In the genomic region with DNA sequence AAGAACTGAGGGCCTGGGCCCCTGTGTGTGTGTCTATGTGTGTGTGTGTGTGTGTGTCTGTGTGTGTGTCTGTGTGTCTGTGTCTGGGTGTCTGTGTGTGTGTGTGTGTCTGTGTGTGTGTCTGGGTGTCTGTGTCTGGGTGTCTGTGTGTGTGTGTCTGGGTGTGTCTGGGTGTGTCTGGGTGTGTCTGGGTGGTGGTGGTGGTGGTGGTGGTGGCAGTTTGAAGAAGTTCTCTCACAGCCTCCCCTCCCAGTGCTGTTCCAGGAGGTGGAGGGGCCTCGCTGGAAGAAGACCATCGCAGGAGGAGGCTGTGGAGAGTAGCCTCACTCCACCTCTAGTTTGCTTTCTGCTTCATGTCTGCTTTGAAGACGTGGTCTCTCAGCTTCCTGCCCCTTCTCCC, we compare ENCODE assay signal across 13 mouse cellular contexts. TPM values are rescaled to one million over a fixed set of nuclear protein-coding genes. Genes with fewer than 3 reads are reported as not detected.
"Had no signal": no experiment of that assay in that cellular context is flagged by ENCODE, and none has a peak within 500 bp of the region (broad histone marks: within the 10 kb centered on the region; RNA-seq: fewer than 3 reads in every experiment).

No protein-coding gene starts in this region.

- H3K27ac ChIP-seq: kidney, embryonic 15.5 days; limb, embryonic 12.5 days; lung, embryonic 15.5 days; midbrain, embryonic 15.5 days; neural tube, embryonic 12.5 days; stomach, postnatal 0 days had no signal

- H3K9ac ChIP-seq: kidney, embryonic 15.5 days; limb, embryonic 12.5 days; lung, embryonic 15.5 days; midbrain, embryonic 15.5 days; neural tube, embryonic 12.5 days had no signal

- H3K4me3 ChIP-seq: kidney, embryonic 15.5 days; limb, embryonic 12.5 days; lung, embryonic 15.5 days; midbrain, embryonic 15.5 days; neural tube, embryonic 12.5 days had no signal

- ATAC-seq: midbrain, embryonic 15.5 days had no signal

- DNase-seq: kidney, adult 11 months; kidney, postnatal 14 days; lung, postnatal 14 days; retina, postnatal 1 day; thymus, postnatal 4 days had no signal

- H3K4me2 ChIP-seq: kidney, embryonic 15.5 days; limb, embryonic 12.5 days; lung, embryonic 15.5 days; midbrain, embryonic 15.5 days; neural tube, embryonic 12.5 days had no signal

- H3K4me1 ChIP-seq: midbrain, embryonic 15.5 days; neural tube, embryonic 12.5 days had no signal

- H3K36me3 ChIP-seq: kidney, embryonic 15.5 days; limb, embryonic 12.5 days; lung, embryonic 15.5 days; midbrain, embryonic 15.5 days; neural tube, embryonic 12.5 days had no signal

- H3K27me3 ChIP-seq: kidney, embryonic 15.5 days; limb, embryonic 12.5 days; lung, embryonic 15.5 days; midbrain, embryonic 15.5 days; neural tube, embryonic 12.5 days had no signal

- H3K9me3 ChIP-seq: kidney, embryonic 15.5 days; limb, embryonic 12.5 days; lung, embryonic 15.5 days; midbrain, embryonic 15.5 days; neural tube, embryonic 12.5 days had no signal

RNA-seq across cellular contexts. Expression of gene Entpd3, which starts 58.0 kb away (rescaled TPM):
- total RNA-seq: liver, adult 2 months; monocyte, adult 5-6 weeks had no signal
- polyA plus RNA-seq: liver, adult 2 months had no signal
